Mouse (Mus musculus): ENCODE measurements around the gene Gm20388.

DNA sequence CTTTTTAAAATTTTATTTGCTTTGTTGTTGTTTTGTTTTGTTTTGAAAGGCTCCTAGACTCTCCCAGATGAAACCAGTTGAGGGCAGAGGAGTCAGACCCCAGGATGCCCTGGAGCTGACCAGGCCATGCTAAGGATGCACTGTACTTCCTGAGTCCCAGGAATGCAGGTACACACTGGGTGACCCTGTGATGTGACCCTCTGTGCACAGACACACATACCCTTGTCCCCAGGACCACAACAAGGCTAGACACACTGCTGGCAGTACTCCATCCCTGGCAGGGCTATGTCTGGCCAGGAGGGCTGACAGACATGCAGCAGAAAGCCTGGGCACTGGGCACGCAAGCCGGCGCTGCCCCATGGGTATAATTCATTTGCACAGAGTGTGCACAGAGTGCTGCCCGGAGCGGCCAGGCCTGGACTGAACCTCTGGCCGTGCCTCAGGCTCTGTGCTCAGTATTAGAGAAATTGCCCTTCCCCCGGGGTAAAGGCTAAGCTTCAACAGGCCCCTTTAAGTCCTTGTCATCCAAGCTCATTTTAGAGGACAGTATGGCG lies 2856.1 kb downstream of the Gm20388 start:
- no peak for TF ChIP-seq CTCF (IDR thresholded peaks at IDR 0.05; ENCODE audit: insufficient read depth, low read depth, low read length)
- no peak for TF ChIP-seq POLR2A (IDR thresholded peaks at IDR 0.05; ENCODE audit: insufficient read depth, low read depth, low read length)

All from olfactory bulb, adult 2 months (tissue).